In genomic region chr10:4128915-4129314, GRCm38 (mm10) we compare ENCODE assay signal across 12 mouse cellular contexts.
DNase-seq lines count a peak whose midpoint lies in the region; ATAC-seq lines count a peak whose summit lies in the region.
"Had no signal": no experiment of that assay in that cellular context is flagged by ENCODE, and none has a peak within 500 bp of the region (broad histone marks: within the 10 kb centered on the region; RNA-seq: fewer than 3 reads in every experiment).

No protein-coding gene starts in this region.

- intact Hi-C loops in heart, postnatal 36 days (cut with DNase I), result no loop called here

- H3K4me1 ChIP-seq in hindbrain, embryonic 12.5 days, result peaks cover 16% of the 10 kb centered on the region

- H3K27me3 ChIP-seq in hindbrain, embryonic 12.5 days, result no peaks in the 10 kb centered on the region
- H3K27me3 ChIP-seq: megakaryocyte, embryonic 14.5 days; Patski had no signal

- H3K4me2 ChIP-seq in hindbrain, embryonic 12.5 days (replicated peaks), result no peak overlapping the region

- WGBS in hindbrain, embryonic 12.5 days, result 71% methylated on average over 4 of the region's 4 CpGs

- no peaks in the 10 kb centered on the region for H3K9me3 ChIP-seq in hindbrain, embryonic 12.5 days (replicated peaks)
- H3K9me3 ChIP-seq: megakaryocyte, embryonic 14.5 days had no signal

- H3K9ac ChIP-seq in hindbrain, embryonic 12.5 days, result no peak overlapping the region
- H3K9ac ChIP-seq: forebrain, postnatal 0 days had no signal

- ATAC-seq in granulocyte monocyte progenitor cell, adult 5-6 weeks (replicated peaks; ENCODE audit: poor library complexity, severe bottlenecking), result no peak
- ATAC-seq in hindbrain, embryonic 12.5 days (ENCODE audit: low FRiP score), result no peak
- ATAC-seq: forebrain, postnatal 0 days; inflammation-experienced regulatory T-cells, adult 6 months had no signal

- H3K4me3 ChIP-seq in hindbrain, embryonic 12.5 days, result no peak overlapping the region
- H3K4me3 ChIP-seq: megakaryocyte, embryonic 14.5 days had no signal

- H3K36me3 ChIP-seq in hindbrain, embryonic 12.5 days, result no peaks in the 10 kb centered on the region

- DNase-seq in heart, adult 11 months, result peak; percentile 98
- DNase-seq in heart, postnatal 36 days, result no peak
- peak; percentile 31 for DNase-seq in gastrocnemius, postnatal 25 days
- DNase-seq in heart, postnatal 4 days, result peak; percentile 51
- DNase-seq in lung, postnatal 14 days, result peak; percentile 50
- DNase-seq in neural tube, embryonic 10.5 days (ENCODE audit: extremely low spot score, low spot score), result no peak
- DNase-seq: forebrain, postnatal 0 days had no signal

- H3K27ac ChIP-seq in hindbrain, embryonic 12.5 days, result no peak overlapping the region

Comparison
In these comparisons a context has a peak if more than half of its experiments do, and no peak if none do; other contexts are left out.
1. DNase-seq: peak in heart, adult 11 months (single experiment), gastrocnemius, postnatal 25 days (single experiment), heart, postnatal 4 days (single experiment) and lung, postnatal 14 days (single experiment); none in heart, postnatal 36 days (0 of 2) and neural tube, embryonic 10.5 days (single experiment).